Mouse (Mus musculus) limb, embryonic 15.5 days (tissue): ENCODE measurements around the gene Gm4187. TPM values are rescaled to one million over a fixed set of nuclear protein-coding genes. Genes with fewer than 3 reads are reported as not detected.
"Not testable (repeated sequence)": the region's sequence is repeated elsewhere in the genome, so short reads cannot be mapped to it uniquely, and the experiment has no call there.

Experiments used
- ATAC-seq: fragments of 200-750 bp; cut with Nextera tagmentation; 2 replicates; pipeline ENCODE4 v1.8.0; 2017; ENCODE audit warnings: low read depth, moderate TSS enrichment; ENCODE audit not compliant: insufficient number of reproducible peaks, low FRiP score, low TSS enrichment
- H3K27ac ChIP-seq: fragments of 300-500 bp; sonication (generic); 2 replicates; pipeline ENCODE4 v1.5.1; 2015; ENCODE audit warnings: moderate library complexity, mild to moderate bottlenecking, inconsistent platforms
- H3K27me3 ChIP-seq: fragments of 300-500 bp; sonication (generic); 2 replicates; pipeline ENCODE4 v1.6.1; 2015; ENCODE audit warnings: inconsistent platforms
- H3K36me3 ChIP-seq: fragments of 300-500 bp; sonication (generic); 2 replicates; pipeline ENCODE4 v1.6.1; 2015; ENCODE audit warnings: inconsistent platforms
- H3K4me1 ChIP-seq: fragments of 300-500 bp; sonication (generic); 2 replicates; pipeline ENCODE4 v1.6.1; 2015; ENCODE audit warnings: inconsistent platforms
- H3K4me2 ChIP-seq: fragments of 300-500 bp; sonication (generic); 2 replicates; pipeline ENCODE4 v1.6.1; 2015; ENCODE audit warnings: mild to moderate bottlenecking, inconsistent platforms
- H3K4me3 ChIP-seq: fragments of 300-500 bp; sonication (generic); 2 replicates; pipeline ENCODE4 v1.5.1; 2015; ENCODE audit warnings: mild to moderate bottlenecking, inconsistent platforms
- H3K9ac ChIP-seq: fragments of 300-500 bp; sonication (generic); 2 replicates; pipeline ENCODE4 v1.6.1; 2015; ENCODE audit warnings: inconsistent platforms
- H3K9me3 ChIP-seq: fragments of 300-500 bp; sonication (generic); 2 replicates; pipeline ENCODE4 v1.6.1; 2016; ENCODE audit warnings: inconsistent platforms
- WGBS: fragments of 180-500 bp; shearing (Covaris S2); methylation state at CpG from one replicate; pipeline ENCODE4 v1.1.7; 2015; 5-methylcytosine and 5-hydroxymethylcytosine counted together
- polyA plus RNA-seq: library from polyadenylated mRNA; unstranded; fragments of >200 nt; fragmentation: Nextera tagmentation; extraction: Ambion mirVana; gene quantifications from 2 replicates; pipeline ENCODE4 v1.2.1, GENCODE M21; 2015

The Gm4187 gene
- polyA plus RNA-seq: not detected in 2 replicates

DNA sequence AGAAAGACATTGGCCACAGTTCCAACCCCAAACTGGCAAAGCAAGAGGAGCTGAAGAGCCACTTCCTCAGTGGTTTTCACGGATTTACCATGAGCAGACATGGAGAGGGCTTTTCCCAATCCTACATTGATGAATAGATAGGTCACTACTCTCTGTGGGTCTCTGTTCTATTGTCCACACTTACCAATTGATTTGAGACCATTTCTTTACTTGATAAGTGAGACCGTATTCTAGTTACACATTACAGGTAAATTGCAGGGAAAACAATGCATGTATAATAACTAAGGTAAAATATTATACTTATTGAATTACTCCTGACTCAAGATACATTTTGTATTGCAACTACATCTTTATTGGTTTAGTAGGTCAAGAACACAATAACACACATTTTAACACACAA lies at the start of gene Gm4187:
Gene Gm4187, minus strand, starts transcription at position 101 of the 400 bp plus-strand sequence.
- not testable (repeated sequence) for H3K36me3 ChIP-seq, H3K27me3 ChIP-seq, H3K9ac ChIP-seq, ATAC-seq, H3K4me2 ChIP-seq, H3K4me1 ChIP-seq, H3K4me3 ChIP-seq, H3K9me3 ChIP-seq, H3K27ac ChIP-seq
- WGBS: no CpG with 5 or more reads among the region's 2 CpGs

DNA sequence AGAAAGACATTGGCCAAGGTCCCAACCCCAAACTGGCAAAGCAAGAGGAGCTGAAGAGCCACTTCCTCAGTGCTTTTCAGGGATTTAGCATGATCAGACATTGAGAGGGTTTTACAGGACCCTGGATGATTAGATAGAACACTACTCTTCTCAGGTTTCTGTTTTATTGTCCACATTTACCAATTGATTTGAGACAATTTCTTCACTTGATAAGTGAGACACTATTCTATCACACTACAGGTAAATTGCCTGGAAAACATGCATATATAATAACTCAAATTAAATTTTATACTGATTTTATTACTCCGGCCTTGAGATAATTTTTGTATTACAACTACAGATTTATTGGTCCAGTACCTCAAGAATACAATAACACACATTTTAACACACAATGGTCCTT lies 41.4 kb upstream of the Gm4187 start, which contains the start of gene Gm8660:
Gene Gm8660, minus strand, starts transcription at position 101 of the 400 bp plus-strand sequence.
- not testable (repeated sequence) for H3K4me3 ChIP-seq, H3K4me2 ChIP-seq, H3K9me3 ChIP-seq, H3K4me1 ChIP-seq, ATAC-seq, H3K9ac ChIP-seq, H3K27me3 ChIP-seq, H3K36me3 ChIP-seq, H3K27ac ChIP-seq
- WGBS: no CpG with 5 or more reads among the region's 1 CpGs

Other genes with a start within 250 kb of the Gm4187 start
- not detected in 2 replicates for gene Gm16451, start 211.5 kb downstream of the Gm4187 start, polyA plus RNA-seq
- gene Gm10666, start 195.0 kb downstream of the Gm4187 start, polyA plus RNA-seq: not detected in 2 replicates
- gene Vmn1r142, start 165.7 kb downstream of the Gm4187 start, polyA plus RNA-seq: not detected in 2 replicates
- not detected in 2 replicates for gene Vmn1r143, start 140.3 kb downstream of the Gm4187 start, polyA plus RNA-seq
- not detected in 2 replicates for gene Gm8653, start 128.5 kb downstream of the Gm4187 start, polyA plus RNA-seq
- gene Gm8453, start 100.2 kb downstream of the Gm4187 start, polyA plus RNA-seq: not detected in 2 replicates
- not detected in 2 replicates for gene Gm8660, start 41.3 kb upstream of the Gm4187 start, polyA plus RNA-seq
- gene Vmn1r148, start 83.9 kb upstream of the Gm4187 start, polyA plus RNA-seq: not detected in 2 replicates
- gene Vmn1r149, start 108.5 kb upstream of the Gm4187 start, polyA plus RNA-seq: not detected in 2 replicates
- gene Gm10665, start 134.4 kb upstream of the Gm4187 start, polyA plus RNA-seq: not detected in 2 replicates
- not detected in 2 replicates for gene Vmn1r151, start 170.0 kb upstream of the Gm4187 start, polyA plus RNA-seq
- gene Vmn1r152, start 193.2 kb upstream of the Gm4187 start, polyA plus RNA-seq: not detected in 2 replicates
- not detected in 2 replicates for gene Gm8677, start 205.2 kb upstream of the Gm4187 start, polyA plus RNA-seq
- not detected in 2 replicates for gene Gm4201, start 235.6 kb upstream of the Gm4187 start, polyA plus RNA-seq